Mouse (Mus musculus) limb, embryonic 11.5 days (tissue): Measurements from ENCODE around the gene Metap1. TPM values are rescaled to one million over a fixed set of nuclear protein-coding genes. Genes with fewer than 3 reads are reported as not detected.

Source experiments
- ATAC-seq: fragments of 200-750 bp; cut with Nextera tagmentation; 2 replicates; pipeline ENCODE4 v1.8.0; 2017; ENCODE audit warnings: low read depth; ENCODE audit not compliant: insufficient number of reproducible peaks, low FRiP score, low TSS enrichment
- DNase-seq: peaks from one replicate; pipeline ENCODE4 v3.0.0-alpha.2; 2015; ENCODE audit warnings: low spot score
- H3K27ac ChIP-seq: fragments of 300-500 bp; sonication (generic); replicated peaks from 2 replicates; pipeline ENCODE4 v1.5.1; 2014; ENCODE audit warnings: low read depth, mild to moderate bottlenecking, low read length
- H3K27me3 ChIP-seq: fragments of 300-500 bp; sonication (generic); 2 replicates; pipeline ENCODE4 v1.6.1; 2014; ENCODE audit warnings: mild to moderate bottlenecking, low read length, mixed read lengths; ENCODE audit not compliant: control insufficient read depth, insufficient read depth
- H3K36me3 ChIP-seq: fragments of 300-500 bp; sonication (generic); 2 replicates; pipeline ENCODE4 v1.6.1; 2014; ENCODE audit warnings: mild to moderate bottlenecking, low read length, moderate library complexity, mixed read lengths; ENCODE audit not compliant: control insufficient read depth, insufficient read depth
- H3K4me1 ChIP-seq: fragments of 300-500 bp; sonication (generic); 2 replicates; pipeline ENCODE4 v1.6.1; 2014; ENCODE audit warnings: low read length, mixed read lengths; ENCODE audit not compliant: control insufficient read depth, insufficient read depth
- H3K4me2 ChIP-seq: fragments of 300-500 bp; sonication (generic); 2 replicates; pipeline ENCODE4 v1.6.1; 2014; ENCODE audit warnings: low read depth, mild to moderate bottlenecking, moderate library complexity; ENCODE audit not compliant: severe bottlenecking
- H3K4me3 ChIP-seq: fragments of 300-500 bp; sonication (generic); 2 replicates; pipeline ENCODE4 v1.5.1; 2014; ENCODE audit warnings: low read depth, low read length
- H3K9ac ChIP-seq: fragments of 300-500 bp; sonication (generic); 2 replicates; pipeline ENCODE4 v1.6.1; 2014; ENCODE audit warnings: mild to moderate bottlenecking, low read length
- H3K9me3 ChIP-seq: fragments of 300-500 bp; sonication (generic); 2 replicates; pipeline ENCODE4 v1.6.1; 2016; ENCODE audit warnings: low read length; ENCODE audit not compliant: control insufficient read depth
- WGBS: fragments of 180-500 bp; shearing (Covaris S2); extraction: QIAGEN DNeasy Blood & Tissue Kit; methylation state at CpG from one replicate; pipeline ENCODE4 v1.1.7; 2014; 5-methylcytosine and 5-hydroxymethylcytosine counted together
- polyA plus RNA-seq: library from polyadenylated mRNA; unstranded; fragments of >200 nt; fragmentation: Nextera tagmentation; extraction: Ambion mirVana; gene quantifications from 2 replicates; pipeline ENCODE4 v1.2.1, GENCODE M21; 2014

Gene Metap1
- polyA plus RNA-seq, 1 experiment from 2014 or later = 55.3 TPM

DNA sequence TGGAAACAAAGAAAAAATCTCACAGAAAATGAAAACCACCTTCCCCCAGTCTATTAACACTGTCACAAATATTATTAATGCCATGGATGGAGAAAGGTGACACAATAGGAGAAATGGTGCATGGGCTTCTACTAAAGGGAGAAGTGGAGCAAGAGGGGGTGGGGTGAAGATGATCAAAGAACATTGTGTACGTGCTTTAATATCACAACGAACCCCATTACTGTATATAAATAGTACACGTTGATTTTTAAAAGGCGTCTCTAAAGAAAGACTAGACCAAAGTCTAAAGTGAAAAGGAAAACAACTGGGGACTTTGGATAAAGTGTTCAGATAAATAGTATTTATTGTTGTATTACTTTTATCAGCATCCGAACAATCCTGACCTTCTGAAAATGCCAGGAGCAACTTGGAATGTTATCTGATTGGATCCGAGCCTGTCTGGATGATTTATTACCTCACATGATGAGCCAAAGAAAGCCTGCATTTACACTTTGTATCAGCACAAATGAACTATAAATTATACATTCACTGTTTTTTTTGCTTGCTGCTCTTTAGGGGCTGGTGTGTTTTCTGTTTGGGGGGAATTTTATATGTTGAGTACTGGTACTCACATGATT is 58.8 kb downstream of the Metap1 start:
- Histone ChIP-seq H3K9ac (no peak overlapping the region), H3K27me3 (no peaks in the 10 kb centered on the region), H3K9me3 (no peaks in the 10 kb centered on the region), H3K4me3 (no peak overlapping the region), H3K27ac (no peak overlapping the region), H3K4me2 (no peak overlapping the region), H3K4me1 (no peaks in the 10 kb centered on the region), H3K36me3 (no peaks in the 10 kb centered on the region)
- ATAC-seq (no peak), DNase-seq (no peak)
- WGBS = 85% methylated on average over 6 of the region's 6 CpGs

DNA sequence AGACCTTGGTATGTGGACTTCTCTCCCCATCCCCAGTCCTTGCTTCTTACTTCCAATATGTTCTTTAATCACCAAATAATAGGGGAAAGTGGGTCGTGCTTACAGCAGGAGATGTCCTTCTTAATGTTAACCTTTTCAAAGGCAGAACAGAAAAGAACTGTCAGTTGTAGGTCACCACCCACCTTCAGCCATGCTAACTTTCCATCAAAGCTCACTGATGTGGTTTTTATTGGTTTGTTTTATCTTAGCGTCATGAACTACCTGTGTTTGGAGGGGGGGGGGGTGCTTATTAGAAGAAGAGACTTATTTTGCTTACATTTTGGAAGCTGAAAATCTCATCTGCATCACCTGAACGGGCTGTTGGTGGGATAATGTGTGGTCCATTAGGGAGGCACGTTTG is 65.1 kb downstream of the Metap1 start:
- no peak overlapping the region for H3K4me3 ChIP-seq
- H3K27ac ChIP-seq = no peak overlapping the region
- 69% methylated on average over 4 of the region's 4 CpGs for whole genome bisulfite sequencing
- H3K36me3 ChIP-seq = no peaks in the 10 kb centered on the region
- DNase-seq (no peak), ATAC-seq (no peak)
- no peak overlapping the region for H3K4me2 ChIP-seq
- H3K9me3 ChIP-seq = no peaks in the 10 kb centered on the region
- no peak overlapping the region for H3K9ac ChIP-seq
- no peaks in the 10 kb centered on the region for H3K27me3 ChIP-seq
- no peaks in the 10 kb centered on the region for H3K4me1 ChIP-seq

DNA sequence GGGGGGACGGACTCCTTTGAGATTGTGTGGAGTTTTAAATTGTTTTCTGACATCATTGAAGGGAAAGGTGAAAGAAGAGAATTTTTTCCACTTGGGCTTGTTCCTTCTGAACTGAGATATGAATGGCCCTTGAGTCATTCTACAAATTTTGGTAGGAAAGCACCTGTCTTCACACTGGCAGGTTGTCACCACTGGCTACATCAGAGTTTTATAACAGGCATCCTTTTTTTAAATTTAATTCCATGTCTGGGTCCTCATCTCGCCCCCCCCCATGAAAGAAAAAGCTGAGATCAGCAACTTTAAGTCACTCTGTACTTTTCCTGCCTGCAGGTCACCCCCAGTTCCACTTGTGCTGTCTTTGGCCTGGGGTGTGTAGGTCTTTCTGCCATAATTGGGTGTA is 65.7 kb downstream of the Metap1 start:
- Histone ChIP-seq H3K4me1 (no peaks in the 10 kb centered on the region), H3K9me3 (no peaks in the 10 kb centered on the region), H3K9ac (no peak overlapping the region), H3K27ac (no peak overlapping the region), H3K27me3 (no peaks in the 10 kb centered on the region), H3K4me2 (no peak overlapping the region), H3K36me3 (no peaks in the 10 kb centered on the region), H3K4me3 (no peak overlapping the region)
- 61% methylated on average over 2 of the region's 2 CpGs for WGBS
- DNase-seq (no peak), ATAC-seq (no peak)

DNA sequence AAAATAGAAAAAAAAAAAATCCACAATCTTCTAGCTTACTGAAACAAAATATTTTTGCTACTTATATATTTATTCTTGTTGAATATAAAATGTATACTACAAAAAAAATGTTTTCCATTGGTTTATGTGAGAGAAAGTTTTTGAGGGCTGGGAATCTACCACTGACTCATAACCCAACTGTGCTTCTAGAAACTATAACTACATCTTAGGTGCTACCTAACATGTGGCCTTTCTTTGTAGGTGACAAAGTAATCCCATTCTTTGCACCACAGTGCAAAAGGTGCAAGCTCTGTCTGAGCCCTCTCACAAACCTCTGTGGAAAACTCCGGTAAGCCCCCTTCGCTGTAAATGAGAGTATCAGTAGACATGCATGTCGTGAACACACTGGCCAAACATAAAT is 68.9 kb downstream of the Metap1 start:
- DNase-seq = no peak
- Histone ChIP-seq H3K9me3 (no peaks in the 10 kb centered on the region), H3K36me3 (no peaks in the 10 kb centered on the region), H3K4me1 (no peaks in the 10 kb centered on the region), H3K27ac (no peak overlapping the region), H3K4me2 (no peak overlapping the region), H3K9ac (no peak overlapping the region), H3K4me3 (no peak overlapping the region), H3K27me3 (no peaks in the 10 kb centered on the region)
- ATAC-seq = no peak
- 93% methylated on average over 3 of the region's 3 CpGs for whole genome bisulfite sequencing

DNA sequence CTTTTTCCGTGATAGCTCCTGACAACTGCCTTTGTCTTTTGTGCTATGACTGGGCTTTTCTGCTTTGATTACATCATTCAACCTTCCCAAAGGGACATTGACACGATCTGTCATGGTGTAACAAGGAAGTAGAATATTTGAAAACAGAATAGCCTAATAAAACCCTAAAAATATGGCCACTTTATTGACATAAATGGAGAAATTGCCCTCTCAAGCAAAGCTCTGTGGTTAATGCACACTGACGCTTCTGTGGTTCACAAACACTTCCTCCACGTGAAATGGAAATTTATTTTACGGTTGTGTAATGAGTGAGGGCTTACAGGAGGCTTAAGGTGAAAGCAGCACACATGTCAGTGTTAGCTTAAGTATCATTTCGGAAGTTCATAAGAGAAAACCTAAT is 69.9 kb downstream of the Metap1 start:
- H3K4me3 ChIP-seq = no peak overlapping the region
- H3K9ac ChIP-seq = no peak overlapping the region
- no peak overlapping the region for H3K4me2 ChIP-seq
- 71% methylated on average over 6 of the region's 6 CpGs for WGBS
- H3K9me3 ChIP-seq = no peaks in the 10 kb centered on the region
- DNase-seq (no peak), ATAC-seq (no peak)
- H3K27ac ChIP-seq = no peak overlapping the region
- no peaks in the 10 kb centered on the region for H3K36me3 ChIP-seq
- H3K27me3 ChIP-seq = no peaks in the 10 kb centered on the region
- no peaks in the 10 kb centered on the region for H3K4me1 ChIP-seq

DNA sequence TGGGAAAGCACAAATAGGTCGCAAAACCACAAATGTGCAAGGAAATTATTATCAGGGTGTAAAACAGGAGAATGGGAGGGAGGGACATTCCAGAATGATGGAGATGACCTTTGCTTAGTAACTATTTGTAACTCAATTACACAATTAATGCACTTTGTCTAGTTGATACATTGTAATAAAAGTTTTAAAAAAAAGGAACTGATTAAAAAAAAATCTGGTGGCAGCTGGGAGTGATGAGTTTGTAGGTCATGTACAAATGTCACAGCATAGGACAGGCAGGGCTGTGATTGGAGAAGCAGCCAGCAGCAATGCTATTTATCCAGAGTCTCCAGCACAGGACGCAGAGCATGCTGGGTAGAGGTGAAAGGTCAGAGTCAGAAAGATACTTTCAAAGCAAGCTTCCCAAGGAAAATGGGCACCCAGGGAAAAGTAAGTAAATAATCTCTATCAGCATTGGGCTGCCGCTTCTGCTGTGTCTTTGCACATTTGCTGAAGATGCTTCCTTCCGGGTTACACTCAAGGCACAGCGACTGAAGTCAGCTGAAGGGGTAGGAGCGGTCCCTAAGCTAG is 74.1 kb downstream of the Metap1 start, which contains the start of gene Adh4:
TSS of gene Adh4 (plus strand) at position 346 of the 570 bp plus-strand sequence.
- ATAC-seq = no peak

DNA sequence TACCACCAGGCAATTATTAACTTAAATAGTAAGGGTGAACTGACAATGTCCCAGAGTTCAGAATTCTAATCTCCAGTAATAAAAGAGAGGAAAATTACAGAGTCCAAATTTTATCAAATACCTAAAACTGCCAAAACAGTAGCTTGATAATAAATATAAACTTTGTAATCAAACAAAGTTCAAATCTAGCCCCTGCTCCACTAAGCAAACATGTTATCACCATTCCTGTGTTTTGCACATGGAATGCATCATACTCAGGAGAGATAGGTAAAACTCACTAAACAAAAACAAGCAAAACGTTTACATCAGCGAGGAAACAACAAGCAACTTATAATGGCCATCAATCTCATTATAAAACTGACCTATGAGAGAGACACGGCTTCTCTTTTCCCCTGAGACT is 79.1 kb downstream of the Metap1 start:
- ATAC-seq (no peak), DNase-seq (no peak)
- no peak overlapping the region for H3K27ac ChIP-seq
- H3K9ac ChIP-seq = no peak overlapping the region
- no peaks in the 10 kb centered on the region for H3K27me3 ChIP-seq
- no peak overlapping the region for H3K4me3 ChIP-seq
- H3K4me1 ChIP-seq = no peaks in the 10 kb centered on the region
- H3K4me2 ChIP-seq = no peak overlapping the region
- no peaks in the 10 kb centered on the region for H3K36me3 ChIP-seq
- H3K9me3 ChIP-seq = no peaks in the 10 kb centered on the region
- WGBS = 81% methylated on average over 3 of the region's 3 CpGs

More for the DNA sequence above, 74.1 kb downstream of the Metap1 start, which contains the start of gene Adh4:
- Histone ChIP-seq H3K27ac (no peak within 1 kb of the TSS), H3K4me1 (no peaks in the 10 kb centered on the region), H3K36me3 (no peaks in the 10 kb centered on the region), H3K9ac (no peak within 1 kb of the TSS), H3K27me3 (no peaks in the 10 kb centered on the region), H3K4me2 (no peak within 1 kb of the TSS), H3K9me3 (no peaks in the 10 kb centered on the region), H3K4me3 (no peak within 1 kb of the TSS)
- DNase-seq = no peak
- 80% methylated on average over 6 of the region's 6 CpGs for WGBS

DNA sequence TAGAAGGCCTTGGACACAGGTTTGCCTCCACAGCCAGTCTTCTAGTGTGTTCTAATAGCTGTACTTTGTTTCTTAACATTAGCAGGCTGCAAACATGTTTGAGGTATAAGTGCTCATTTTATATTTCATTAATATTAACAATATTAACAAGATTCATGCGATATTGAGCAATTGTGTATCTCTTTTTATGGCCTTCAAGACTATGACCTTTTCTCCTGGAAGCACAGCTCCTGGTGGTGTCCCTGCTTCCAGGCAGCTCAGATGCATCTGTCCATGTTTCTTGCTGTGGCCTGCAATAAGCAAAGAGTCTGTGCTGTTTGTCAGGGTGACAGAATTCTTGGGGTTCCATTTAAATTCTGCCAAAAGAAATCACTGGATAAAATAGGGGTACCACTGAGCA is 79.7 kb downstream of the Metap1 start:
- no peaks in the 10 kb centered on the region for H3K9me3 ChIP-seq
- H3K4me3 ChIP-seq = no peak overlapping the region
- H3K27ac ChIP-seq = no peak overlapping the region
- WGBS = 90% methylated on average over 1 of the region's 1 CpGs
- H3K9ac ChIP-seq = no peak overlapping the region
- no peaks in the 10 kb centered on the region for H3K36me3 ChIP-seq
- DNase-seq (no peak), ATAC-seq (no peak)
- no peaks in the 10 kb centered on the region for H3K4me1 ChIP-seq
- no peak overlapping the region for H3K4me2 ChIP-seq
- H3K27me3 ChIP-seq = no peaks in the 10 kb centered on the region
